Mouse (Mus musculus): ENCODE results near the gene Polr3g.
"Not testable (repeated sequence)": the region's sequence is repeated elsewhere in the genome, so short reads cannot be mapped to it uniquely, and the experiment has no call there.

Polr3g gene

GRCm38 (mm10) chr13:81689587-81689986 lies 21.2 kb downstream of the Polr3g start:
- no peak for DNase-seq (ENCODE audit: low spot score)

- DNase-seq (ENCODE audit: low spot score): no peak
These were observed 25.9 kb downstream of the Polr3g start for GRCm38 (mm10) chr13:81684884-81685283.

- no peak for DNase-seq (ENCODE audit: low spot score)
These were observed 26.6 kb downstream of the Polr3g start for GRCm38 (mm10) chr13:81684258-81684657.

GRCm38 (mm10) chr13:81683107-81683506 lies 27.7 kb downstream of the Polr3g start:
- no peak for DNase-seq (ENCODE audit: low spot score)

GRCm38 (mm10) chr13:81675333-81675732 lies 35.5 kb downstream of the Polr3g start:
- DNase-seq (ENCODE audit: low spot score): no peak

- DNase-seq (ENCODE audit: low spot score): no peak
These were observed 43.1 kb downstream of the Polr3g start for GRCm38 (mm10) chr13:81667713-81668112.

GRCm38 (mm10) chr13:81664331-81664698 lies 46.5 kb downstream of the Polr3g start:
- no peak for DNase-seq (ENCODE audit: low spot score)

- DNase-seq (ENCODE audit: low spot score): no peak
These were observed 47.1 kb downstream of the Polr3g start for GRCm38 (mm10) chr13:81663566-81664330.

- no peak for DNase-seq (ENCODE audit: low spot score)
These were observed 52.6 kb downstream of the Polr3g start for GRCm38 (mm10) chr13:81658053-81658752.

- peak; percentile 94 for DNase-seq (ENCODE audit: low spot score)
These were observed 53.3 kb downstream of the Polr3g start, which contains the start of gene Lysmd3 for GRCm38 (mm10) chr13:81657351-81658052. Gene Lysmd3, plus strand, starts transcription at chr13:81657663.

GRCm38 (mm10) chr13:81657008-81657350 lies 53.8 kb downstream of the Polr3g start:
- DNase-seq (ENCODE audit: low spot score): no peak

GRCm38 (mm10) chr13:81656091-81656850 lies 54.5 kb downstream of the Polr3g start:
- DNase-seq (ENCODE audit: low spot score): no peak

GRCm38 (mm10) chr13:81650382-81650781 lies 60.4 kb downstream of the Polr3g start:
- not testable (repeated sequence) for DNase-seq (ENCODE audit: low spot score)

- no peak for DNase-seq (ENCODE audit: low spot score)
These were observed 64.5 kb downstream of the Polr3g start for GRCm38 (mm10) chr13:81646348-81646747.

- no peak for DNase-seq (ENCODE audit: low spot score)
These were observed 66.7 kb downstream of the Polr3g start for GRCm38 (mm10) chr13:81644047-81644565.

- DNase-seq (ENCODE audit: low spot score): no peak
These were observed 68.2 kb downstream of the Polr3g start for GRCm38 (mm10) chr13:81642491-81643149.

GRCm38 (mm10) chr13:81641289-81642045 lies 69.3 kb downstream of the Polr3g start:
- peak; percentile 31 for DNase-seq (ENCODE audit: low spot score)

- DNase-seq (ENCODE audit: low spot score): no peak
These were observed 69.9 kb downstream of the Polr3g start for GRCm38 (mm10) chr13:81640881-81641280.

GRCm38 (mm10) chr13:81639624-81640023 lies 71.2 kb downstream of the Polr3g start:
- DNase-seq (ENCODE audit: low spot score): no peak

- DNase-seq (ENCODE audit: low spot score): peak; percentile 66
These were observed 77.9 kb downstream of the Polr3g start, which contains the start of gene Adgrv1 for GRCm38 (mm10) chr13:81632720-81633415. Gene Adgrv1, minus strand, starts transcription at chr13:81633154.

Measured in urinary bladder, postnatal 14 days (tissue).